Mouse (Mus musculus): ENCODE data around the gene Mdh2. TPM values are rescaled to one million over a fixed set of nuclear protein-coding genes. Genes with fewer than 3 reads are reported as not detected.

The Mdh2 gene
- polyA plus RNA-seq (2012): 746 and 850 TPM in 2 replicates

- no peak for TF ChIP-seq GATA1 (IDR thresholded peaks at IDR 0.05; ENCODE audit: low read length)
These were observed at the start of gene Mdh2 for GRCm38 (mm10) chr5:135778471-135779445. TSS of gene Mdh2 (plus strand) at chr5:135778480.

GRCm38 (mm10) chr5:135729351-135729750 lies 48.9 kb upstream of the Mdh2 start:
- TF ChIP-seq GATA1 (IDR thresholded peaks at IDR 0.05; ENCODE audit: low read length): no peak

- TF ChIP-seq GATA1 (IDR thresholded peaks at IDR 0.05; ENCODE audit: low read length): no peak
These were observed 48.0 kb upstream of the Mdh2 start for GRCm38 (mm10) chr5:135730278-135730677.

- TF ChIP-seq GATA1 (IDR thresholded peaks at IDR 0.05; ENCODE audit: low read length): no peak
These were observed 47.4 kb upstream of the Mdh2 start for GRCm38 (mm10) chr5:135730916-135731315.

- no peak for TF ChIP-seq GATA1 (IDR thresholded peaks at IDR 0.05; ENCODE audit: low read length)
These were observed 47.0 kb upstream of the Mdh2 start for GRCm38 (mm10) chr5:135731322-135731721.

- TF ChIP-seq GATA1 (IDR thresholded peaks at IDR 0.05; ENCODE audit: low read length): no peak
These were observed 45.2 kb upstream of the Mdh2 start for GRCm38 (mm10) chr5:135733071-135733470.

- no peak for TF ChIP-seq GATA1 (IDR thresholded peaks at IDR 0.05; ENCODE audit: low read length)
These were observed 44.1 kb upstream of the Mdh2 start for GRCm38 (mm10) chr5:135734057-135734680.

GRCm38 (mm10) chr5:135735741-135736140 lies 42.5 kb upstream of the Mdh2 start:
- TF ChIP-seq GATA1 (IDR thresholded peaks at IDR 0.05; ENCODE audit: low read length): no peak

- no peak for TF ChIP-seq GATA1 (IDR thresholded peaks at IDR 0.05; ENCODE audit: low read length)
These were observed 41.7 kb upstream of the Mdh2 start for GRCm38 (mm10) chr5:135736544-135736943.

GRCm38 (mm10) chr5:135737154-135737553 lies 41.1 kb upstream of the Mdh2 start:
- no peak for TF ChIP-seq GATA1 (IDR thresholded peaks at IDR 0.05; ENCODE audit: low read length)

GRCm38 (mm10) chr5:135738266-135738665 lies 40.0 kb upstream of the Mdh2 start:
- TF ChIP-seq GATA1 (IDR thresholded peaks at IDR 0.05; ENCODE audit: low read length): no peak

- no peak for TF ChIP-seq GATA1 (IDR thresholded peaks at IDR 0.05; ENCODE audit: low read length)
These were observed 36.1 kb upstream of the Mdh2 start for GRCm38 (mm10) chr5:135742156-135742555.

GRCm38 (mm10) chr5:135742941-135743740 lies 35.1 kb upstream of the Mdh2 start:
- TF ChIP-seq GATA1 (IDR thresholded peaks at IDR 0.05; ENCODE audit: low read length): no peak

GRCm38 (mm10) chr5:135743741-135744609 lies 34.3 kb upstream of the Mdh2 start, which contains the start of gene Tmem120a:
TSS of gene Tmem120a (minus strand) at chr5:135744448.
- TF ChIP-seq GATA1 (IDR thresholded peaks at IDR 0.05; ENCODE audit: low read length): no peak

- no peak for TF ChIP-seq GATA1 (IDR thresholded peaks at IDR 0.05; ENCODE audit: low read length)
These were observed 33.5 kb upstream of the Mdh2 start for GRCm38 (mm10) chr5:135744742-135745141.
